Mouse (Mus musculus) embryo, embryonic 11.5 days (tissue): ENCODE results near the gene Ulk4.
A peak's percentile ranks its signal among the peaks of the same experiment; 100 is the strongest.

Experiments used
- DNase-seq: peaks from one replicate; pipeline ENCODE4 v3.0.0-alpha.2; 2012; ENCODE audit warnings: low read depth, low spot score

Gene Ulk4

GRCm38 (mm10) chr9:121192601-121193370 lies 84.2 kb downstream of the Ulk4 start:
- no peak for DNase-seq

- no peak for DNase-seq
These were observed 89.2 kb downstream of the Ulk4 start for GRCm38 (mm10) chr9:121187811-121188210.

GRCm38 (mm10) chr9:121185796-121186195 lies 91.2 kb downstream of the Ulk4 start:
- no peak for DNase-seq

- DNase-seq = no peak
These were observed 100.6 kb downstream of the Ulk4 start for GRCm38 (mm10) chr9:121176350-121176749.

GRCm38 (mm10) chr9:121175201-121175600 lies 101.8 kb downstream of the Ulk4 start:
- no peak for DNase-seq

GRCm38 (mm10) chr9:121172123-121172522 lies 104.9 kb downstream of the Ulk4 start:
- no peak for DNase-seq

- no peak for DNase-seq
These were observed 105.4 kb downstream of the Ulk4 start for GRCm38 (mm10) chr9:121171609-121172008.

- DNase-seq = no peak
These were observed 112.4 kb downstream of the Ulk4 start for GRCm38 (mm10) chr9:121164607-121165006.

- DNase-seq = no peak
These were observed 114.2 kb downstream of the Ulk4 start for GRCm38 (mm10) chr9:121162789-121163188.

GRCm38 (mm10) chr9:121161818-121162565 lies 115.0 kb downstream of the Ulk4 start:
- DNase-seq = no peak

- no peak for DNase-seq
These were observed 120.7 kb downstream of the Ulk4 start for GRCm38 (mm10) chr9:121156253-121156831.

GRCm38 (mm10) chr9:121153276-121153675 lies 123.7 kb downstream of the Ulk4 start:
- DNase-seq = no peak

- DNase-seq = no peak
These were observed 128.4 kb downstream of the Ulk4 start for GRCm38 (mm10) chr9:121148602-121149001.

- no peak for DNase-seq
These were observed 133.8 kb downstream of the Ulk4 start for GRCm38 (mm10) chr9:121143208-121143607.

- no peak for DNase-seq
These were observed 144.4 kb downstream of the Ulk4 start for GRCm38 (mm10) chr9:121132549-121132948.

GRCm38 (mm10) chr9:121129533-121129932 lies 147.5 kb downstream of the Ulk4 start:
- DNase-seq = no peak

GRCm38 (mm10) chr9:121128934-121129333 lies 148.1 kb downstream of the Ulk4 start:
- no peak for DNase-seq

- DNase-seq = no peak
These were observed 150.0 kb downstream of the Ulk4 start for GRCm38 (mm10) chr9:121127025-121127424.

GRCm38 (mm10) chr9:121124705-121125104 lies 152.3 kb downstream of the Ulk4 start:
- DNase-seq = no peak

- DNase-seq = no peak
These were observed 155.0 kb downstream of the Ulk4 start for GRCm38 (mm10) chr9:121122039-121122438.

GRCm38 (mm10) chr9:121117936-121118335 lies 159.1 kb downstream of the Ulk4 start:
- DNase-seq = no peak

GRCm38 (mm10) chr9:121112131-121112530 lies 164.9 kb downstream of the Ulk4 start:
- DNase-seq = no peak

- peak; percentile 66 for DNase-seq
These were observed 168.9 kb downstream of the Ulk4 start for GRCm38 (mm10) chr9:121108110-121108509.
